In the genomic region with DNA sequence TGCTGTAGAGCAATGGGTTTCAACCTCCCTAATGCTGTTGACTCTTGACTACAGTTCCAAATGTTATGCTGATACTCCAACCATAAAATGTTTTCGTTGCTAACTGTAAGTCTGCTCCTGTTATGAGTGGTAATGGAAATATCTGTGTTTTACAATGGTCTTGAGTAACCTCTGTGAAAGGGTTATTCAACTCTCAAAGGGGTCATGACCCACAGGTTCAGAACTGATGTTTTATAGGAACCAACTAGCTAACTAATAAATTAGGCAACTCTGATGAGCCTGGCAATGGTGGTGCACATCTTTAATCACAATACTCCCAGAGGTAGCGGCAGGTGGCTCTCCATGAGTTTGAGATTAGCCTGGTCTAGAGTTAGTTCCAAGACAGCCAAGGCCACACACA, we compare ENCODE assay signal across 22 mouse cellular contexts. TPM values are rescaled to one million over a fixed set of nuclear protein-coding genes. Genes with fewer than 3 reads are reported as not detected.
"Had no signal": no experiment of that assay in that cellular context is flagged by ENCODE, and none has a peak within 500 bp of the region (broad histone marks: within the 10 kb centered on the region; RNA-seq: fewer than 3 reads in every experiment).

No protein-coding gene starts in this region.

- DNase-seq: gastrocnemius, postnatal 14 days; gastrocnemius, postnatal 36 days; heart, adult 11 months; heart, adult 2 months; heart, postnatal 14 days; heart, postnatal 36 days; layer of hippocampus, adult 9-11 months; layer of hippocampus, postnatal 36 days had no signal

- H3K27me3 ChIP-seq: hindbrain, embryonic 13.5 days; hindbrain, embryonic 15.5 days had no signal

- H3K4me2 ChIP-seq: heart, embryonic 11.5 days; heart, embryonic 13.5 days; heart, embryonic 15.5 days; hindbrain, embryonic 13.5 days; hindbrain, embryonic 15.5 days; kidney, embryonic 15.5 days; limb, embryonic 12.5 days; liver, embryonic 12.5 days had no signal

- H3K27ac ChIP-seq: heart, adult 2 months; heart, embryonic 13.5 days; heart, embryonic 15.5 days; hindbrain, embryonic 13.5 days; hindbrain, embryonic 15.5 days; hindbrain, postnatal 0 days; kidney, embryonic 15.5 days; kidney, postnatal 0 days; limb, embryonic 10.5 days; limb, embryonic 12.5 days; liver, embryonic 12.5 days; liver, embryonic 14.5 days had no signal

- H3K9me3 ChIP-seq: hindbrain, embryonic 13.5 days; hindbrain, embryonic 15.5 days; kidney, embryonic 15.5 days; limb, embryonic 10.5 days had no signal

- H3K9ac ChIP-seq: heart, embryonic 13.5 days; heart, embryonic 15.5 days; hindbrain, embryonic 13.5 days; hindbrain, embryonic 15.5 days; kidney, embryonic 15.5 days; limb, embryonic 12.5 days; liver, embryonic 12.5 days; liver, embryonic 14.5 days had no signal

- ATAC-seq: hindbrain, postnatal 0 days; intestine, embryonic 16.5 days; liver, embryonic 12.5 days had no signal

- H3K4me3 ChIP-seq: heart, adult 2 months; heart, embryonic 13.5 days; heart, embryonic 15.5 days; hindbrain, embryonic 13.5 days; hindbrain, embryonic 15.5 days; kidney, embryonic 15.5 days; limb, embryonic 10.5 days; limb, embryonic 12.5 days; liver, embryonic 12.5 days had no signal

- H3K36me3 ChIP-seq: heart, embryonic 13.5 days; heart, embryonic 15.5 days; hindbrain, embryonic 13.5 days; hindbrain, embryonic 15.5 days; kidney, embryonic 15.5 days; limb, embryonic 10.5 days; limb, embryonic 12.5 days; liver, embryonic 12.5 days had no signal

- H3K4me1 ChIP-seq: heart, embryonic 13.5 days; heart, embryonic 15.5 days; hindbrain, embryonic 15.5 days; limb, embryonic 12.5 days; liver, embryonic 12.5 days had no signal

RNA-seq across cellular contexts. Expression of a gene that starts 6.1 kb away (rescaled TPM):
- polyA plus RNA-seq: heart, adult 2 months; heart, embryonic 13.5 days; heart, embryonic 15.5 days; heart, postnatal 0 days had no signal
